Mouse (Mus musculus): Measurements from ENCODE around the gene Mrc1.
"Not testable (repeated sequence)": the region's sequence is repeated elsewhere in the genome, so short reads cannot be mapped to it uniquely, and the experiment has no call there.

The Mrc1 gene

DNA sequence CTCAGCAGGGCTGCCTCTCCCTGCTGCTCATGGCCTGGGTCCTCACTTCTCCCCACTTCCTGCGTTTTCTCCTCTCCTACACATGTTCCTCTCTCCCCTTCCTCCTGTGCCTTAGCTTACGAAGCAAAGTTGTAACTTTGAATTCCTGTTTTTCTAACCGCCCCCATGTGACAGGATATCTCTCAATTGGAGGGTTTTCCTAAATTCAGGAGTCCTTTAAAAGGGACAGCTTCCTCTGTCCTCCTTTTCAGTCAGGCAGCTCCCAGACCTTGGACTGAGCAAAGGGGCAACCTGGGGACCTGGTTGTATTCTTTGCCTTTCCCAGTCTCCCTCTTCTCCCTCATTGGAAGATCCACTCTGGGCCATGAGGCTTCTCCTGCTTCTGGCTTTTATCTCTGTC, at the start of gene Mrc1:
Gene Mrc1 (plus strand): TSS at position 244 of the 400 bp plus-strand sequence.
- CTCF ChIA-PET, result no interaction called here

DNA sequence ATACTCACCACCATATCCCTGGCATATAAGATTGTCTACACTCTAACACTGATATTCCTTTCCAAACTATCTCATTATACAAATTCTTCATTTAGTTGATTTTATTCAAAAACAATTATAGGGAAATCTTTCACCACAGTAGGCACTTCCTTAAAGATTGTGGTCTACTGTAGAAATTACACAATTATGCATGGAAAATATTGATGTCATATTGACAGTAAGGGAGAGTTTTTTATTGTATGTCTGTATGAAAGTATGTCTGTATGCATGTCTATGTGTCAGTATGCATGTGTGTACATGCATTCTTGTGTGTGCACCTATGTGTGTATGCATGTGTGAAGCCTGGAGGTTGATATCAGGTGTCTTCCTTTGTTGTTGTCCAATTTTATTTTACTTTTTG, 44.8 kb upstream of the Mrc1 start:
- CTCF ChIA-PET, result no interaction called here

DNA sequence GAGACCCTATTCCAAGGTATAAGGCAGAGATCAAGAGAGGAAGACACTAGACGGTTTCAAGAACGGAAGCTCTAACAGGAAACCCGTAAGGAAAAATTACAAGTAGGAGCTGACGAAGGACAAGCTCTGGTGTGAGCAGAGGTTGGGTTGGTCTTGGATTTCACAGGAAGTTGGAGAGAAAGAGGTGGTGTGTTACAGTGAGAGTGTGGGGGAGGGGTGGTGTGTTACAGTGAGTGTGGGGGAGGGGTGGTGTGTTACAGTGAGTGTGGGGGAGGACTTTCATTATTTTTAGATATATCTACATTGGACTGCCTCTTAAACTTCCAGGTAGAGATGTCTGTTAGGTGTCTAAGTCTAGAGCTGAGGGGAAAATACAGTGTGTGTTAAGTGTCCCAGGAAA, 38.5 kb upstream of the Mrc1 start:
- CTCF ChIA-PET, result no interaction called here

DNA sequence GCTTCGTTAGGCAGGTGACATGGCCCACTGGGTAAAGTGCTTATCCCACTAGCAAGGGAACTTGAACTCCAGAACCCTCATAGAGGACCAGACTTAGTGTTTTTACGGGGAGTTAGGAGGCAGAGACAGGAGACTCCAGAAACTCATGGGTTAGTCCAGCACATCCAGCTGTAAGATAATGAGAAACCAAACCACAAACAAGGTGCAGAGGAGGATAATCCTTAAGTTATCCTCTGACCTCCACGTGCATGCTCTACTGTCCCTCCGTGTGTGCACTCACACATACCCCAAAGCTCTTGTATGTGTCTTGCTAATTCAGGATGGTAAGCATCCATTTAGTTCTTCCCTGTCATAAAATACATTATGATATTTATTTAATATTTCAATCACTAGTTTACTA, 37.6 kb upstream of the Mrc1 start:
- CTCF ChIA-PET, result no interaction called here

DNA sequence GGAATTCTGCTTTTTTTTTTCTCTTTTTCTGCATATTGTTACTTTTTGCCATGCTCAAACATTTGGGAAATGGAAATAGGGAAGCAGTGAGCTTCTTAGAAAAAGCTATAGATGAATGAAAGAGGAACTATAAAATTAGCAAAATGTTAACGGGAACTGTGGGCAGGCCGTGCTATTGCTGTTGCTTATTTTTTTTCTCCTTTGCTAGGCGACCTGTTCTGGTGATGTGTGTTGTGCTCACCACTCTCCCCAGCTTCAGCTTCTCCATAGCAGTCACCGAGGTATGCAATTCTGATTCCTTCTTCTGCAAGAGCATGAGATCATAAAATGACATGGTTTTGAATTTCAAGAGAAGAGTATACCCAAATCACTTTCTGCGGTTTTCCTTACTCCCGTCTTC, 37.1 kb upstream of the Mrc1 start:
- CTCF ChIA-PET, result no interaction called here

DNA sequence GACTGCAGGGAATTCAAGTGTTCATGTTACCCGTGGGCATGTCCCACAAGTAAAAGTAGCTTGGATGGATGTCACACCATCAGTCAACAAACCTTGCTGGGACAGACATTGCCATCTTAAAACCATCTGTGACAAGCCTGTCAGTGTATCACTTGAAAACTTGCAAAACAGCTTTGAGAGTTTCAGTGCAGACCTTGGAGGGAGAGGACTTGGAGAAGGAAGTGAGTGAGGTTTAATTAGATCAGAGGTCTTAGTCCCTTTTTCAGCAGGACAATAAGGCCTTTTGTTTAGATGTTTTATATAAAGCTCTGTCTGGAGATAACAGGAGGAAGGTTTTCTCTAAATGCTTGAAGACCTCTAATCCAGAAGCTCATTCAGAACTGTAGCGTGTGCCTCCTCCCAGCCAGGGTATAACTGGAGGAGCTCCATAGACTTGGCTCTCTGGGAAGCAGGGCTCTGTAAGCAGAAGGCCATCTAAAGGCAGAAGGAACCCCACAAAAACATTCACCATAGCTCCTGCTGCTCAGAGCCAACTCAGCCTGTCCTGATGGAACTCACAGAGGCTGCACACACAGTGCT, 30.8 kb upstream of the Mrc1 start:
- CTCF ChIA-PET, result not testable (repeated sequence)

DNA sequence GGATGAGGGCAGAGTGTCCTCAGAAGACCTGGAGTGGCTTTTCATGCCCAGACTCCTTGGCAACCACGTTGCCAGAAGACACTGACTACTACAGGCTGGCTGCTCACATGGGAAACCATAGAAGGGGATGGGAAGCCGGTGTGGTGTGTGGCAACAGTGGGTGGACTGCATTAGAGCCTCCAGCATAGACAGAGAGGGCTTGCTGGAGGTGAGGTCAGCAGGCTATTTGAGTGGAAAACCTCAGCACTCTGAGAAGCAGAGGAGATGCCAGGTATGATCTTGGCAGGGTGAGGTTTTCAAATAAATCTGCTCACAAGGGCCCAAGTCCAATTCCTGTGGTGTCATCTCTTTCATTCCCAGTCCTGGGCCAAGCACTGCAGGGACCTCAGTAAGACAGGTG, 29.6 kb upstream of the Mrc1 start:
- CTCF ChIA-PET, result no interaction called here

DNA sequence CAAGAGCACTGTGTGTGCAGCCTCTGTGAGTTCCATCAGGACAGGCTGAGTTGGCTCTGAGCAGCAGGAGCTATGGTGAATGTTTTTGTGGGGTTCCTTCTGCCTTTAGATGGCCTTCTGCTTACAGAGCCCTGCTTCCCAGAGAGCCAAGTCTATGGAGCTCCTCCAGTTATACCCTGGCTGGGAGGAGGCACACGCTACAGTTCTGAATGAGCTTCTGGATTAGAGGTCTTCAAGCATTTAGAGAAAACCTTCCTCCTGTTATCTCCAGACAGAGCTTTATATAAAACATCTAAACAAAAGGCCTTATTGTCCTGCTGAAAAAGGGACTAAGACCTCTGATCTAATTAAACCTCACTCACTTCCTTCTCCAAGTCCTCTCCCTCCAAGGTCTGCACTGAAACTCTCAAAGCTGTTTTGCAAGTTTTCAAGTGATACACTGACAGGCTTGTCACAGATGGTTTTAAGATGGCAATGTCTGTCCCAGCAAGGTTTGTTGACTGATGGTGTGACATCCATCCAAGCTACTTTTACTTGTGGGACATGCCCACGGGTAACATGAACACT, 28.2 kb upstream of the Mrc1 start:
- CTCF ChIA-PET, result not testable (repeated sequence)

DNA sequence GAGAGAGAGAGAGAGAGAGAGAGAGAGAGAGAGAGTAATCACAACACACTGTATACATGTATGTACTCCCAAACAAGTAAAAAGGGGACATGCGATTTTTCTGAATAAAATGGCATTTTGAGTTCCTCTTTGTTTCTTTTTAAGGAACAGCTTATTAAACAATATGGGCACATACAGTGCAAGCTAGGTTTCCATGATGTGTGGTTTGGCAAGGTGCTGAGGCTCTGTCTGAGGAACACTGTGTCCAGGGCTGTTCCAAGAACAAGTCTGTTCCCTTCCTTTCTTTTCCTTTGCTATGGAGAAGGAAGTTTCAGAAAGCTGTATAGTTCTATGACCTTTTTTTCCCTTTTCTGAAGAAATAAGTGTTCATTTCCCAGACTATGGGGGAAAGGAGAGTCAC, 24.9 kb upstream of the Mrc1 start:
- CTCF ChIA-PET, result no interaction called here

DNA sequence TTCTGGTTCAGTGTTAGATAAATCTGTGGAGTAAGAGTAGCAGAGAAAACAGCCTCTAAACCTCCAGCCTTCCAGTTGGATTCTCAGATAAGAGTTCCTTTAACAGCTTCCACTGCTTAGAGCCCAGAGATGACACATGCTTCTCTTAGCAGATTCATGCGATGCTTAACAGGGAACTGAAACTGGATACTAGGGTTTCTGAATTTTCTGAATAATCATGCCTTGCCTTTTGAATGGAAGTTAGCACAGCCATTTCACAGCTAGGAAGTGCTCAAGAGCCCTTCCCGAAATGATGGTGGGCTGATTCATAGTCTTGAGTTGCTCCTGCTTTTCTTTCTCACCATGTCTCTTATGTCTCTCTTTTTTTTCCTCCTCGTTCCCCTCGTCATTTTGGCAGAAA, 22.4 kb upstream of the Mrc1 start:
- CTCF ChIA-PET, result no interaction called here

DNA sequence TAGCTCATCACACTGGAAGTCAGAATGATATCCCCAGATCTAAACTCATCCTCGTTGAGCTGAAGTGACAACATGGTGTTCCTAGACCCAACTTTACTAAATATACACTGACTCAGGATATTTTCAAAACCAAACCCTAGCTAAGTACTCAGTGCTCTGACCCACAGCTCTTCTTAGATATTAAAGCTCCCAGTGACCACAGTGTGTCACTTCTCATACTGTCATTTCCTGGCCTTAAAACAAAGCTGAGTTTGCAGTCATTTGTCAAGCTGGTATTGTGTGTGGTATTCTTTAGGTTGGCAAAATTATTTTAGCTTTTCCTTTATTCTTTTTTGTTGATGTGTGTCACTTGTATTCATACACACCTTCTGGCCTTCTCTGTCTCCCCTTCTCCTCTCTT, 18.5 kb upstream of the Mrc1 start:
- CTCF ChIA-PET, result no interaction called here

DNA sequence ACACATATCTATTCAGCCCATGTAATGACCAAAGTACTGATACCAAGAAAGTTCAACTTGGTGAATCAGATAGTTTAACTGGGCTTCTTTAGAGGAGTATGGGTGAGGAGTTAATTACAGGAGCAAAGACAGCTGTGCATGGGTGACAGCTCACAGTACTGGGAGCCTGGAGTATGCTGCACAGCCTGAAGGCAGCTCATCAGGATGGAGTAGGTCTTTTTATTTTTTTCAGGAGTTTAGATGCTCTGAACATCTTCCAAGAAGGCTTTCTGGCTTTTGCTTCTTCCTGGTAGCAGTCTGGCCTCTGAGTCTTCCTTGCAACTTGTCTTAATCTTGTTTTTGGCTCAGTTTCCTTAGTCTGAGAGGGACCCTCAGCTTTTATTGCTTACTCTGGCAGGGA, 17.6 kb upstream of the Mrc1 start:
- CTCF ChIA-PET, result no interaction called here

DNA sequence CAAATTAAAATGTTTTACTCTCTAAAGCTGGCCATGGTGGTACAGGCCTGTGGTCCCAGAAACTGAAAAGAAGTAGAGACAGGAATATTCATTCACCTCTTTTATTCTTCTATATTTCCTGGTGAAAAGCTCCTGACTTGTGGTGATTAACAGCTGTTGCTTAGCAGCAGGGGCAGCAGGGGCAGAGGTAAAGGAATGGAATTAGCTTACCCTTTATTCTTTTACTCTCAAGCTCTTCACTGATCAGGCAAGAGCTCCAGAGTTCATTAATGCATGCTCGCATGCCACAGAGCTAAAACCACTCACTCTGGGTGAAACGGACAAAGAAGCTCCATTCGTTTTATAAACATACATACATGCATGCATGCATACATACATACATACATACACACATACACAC, 14.4 kb upstream of the Mrc1 start:
- CTCF ChIA-PET, result no interaction called here

DNA sequence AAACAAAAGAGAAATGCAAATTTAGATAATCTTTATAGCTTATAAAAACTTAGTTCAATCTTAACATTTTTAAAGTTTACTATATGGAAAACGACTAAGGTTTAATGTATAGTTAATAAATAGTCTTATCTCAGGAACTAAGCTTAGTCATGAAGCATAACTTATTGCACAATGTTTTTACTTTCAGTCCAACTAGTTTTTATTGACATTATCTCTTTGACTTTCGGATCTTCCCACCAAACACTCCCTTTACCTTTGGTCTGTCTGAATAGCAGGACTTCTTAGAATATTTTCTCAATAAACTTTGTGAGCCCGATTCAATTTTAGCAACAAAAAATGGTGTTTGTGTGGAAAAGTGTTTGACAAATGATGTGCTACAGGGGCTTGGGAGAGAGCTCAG, 12.5 kb upstream of the Mrc1 start:
- CTCF ChIA-PET, result no interaction called here

DNA sequence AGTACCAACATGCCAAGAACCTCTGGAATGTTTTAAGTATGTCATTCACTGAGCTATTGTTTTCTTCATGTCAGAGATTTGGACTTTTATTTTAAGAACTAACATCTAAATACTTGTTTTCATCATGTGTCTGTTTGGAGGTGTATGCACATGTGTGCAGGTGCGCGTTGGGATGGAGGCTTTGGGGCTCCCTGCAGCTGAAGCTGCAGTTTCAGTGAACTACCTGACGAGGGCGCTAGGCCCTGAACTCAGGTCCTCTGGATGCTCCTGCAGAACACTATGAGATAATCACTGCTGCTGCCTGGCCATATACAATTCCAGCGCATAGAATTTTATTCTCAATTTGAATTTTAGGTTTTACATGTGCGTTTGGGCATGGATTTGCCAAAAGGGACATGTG, 11.1 kb upstream of the Mrc1 start:
- CTCF ChIA-PET, result no interaction called here

DNA sequence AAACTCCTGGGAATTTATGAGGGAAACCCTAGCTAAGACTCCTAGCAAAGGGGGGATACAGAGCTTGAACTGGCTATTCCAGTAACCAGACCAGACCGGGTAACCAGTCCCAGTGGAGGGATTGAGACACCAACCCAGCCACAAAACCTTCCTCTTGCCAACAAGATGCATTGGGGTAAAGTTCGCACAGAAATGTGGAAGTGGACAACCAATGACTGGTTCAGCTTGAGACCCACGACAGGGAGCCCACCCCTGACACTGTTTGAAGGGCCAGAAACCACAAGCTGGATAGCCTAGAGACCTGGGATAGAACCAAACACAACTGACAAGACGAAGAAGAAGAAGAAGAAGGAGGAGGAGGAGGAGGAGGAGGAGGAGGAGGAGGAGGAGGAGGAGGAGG, 4.8 kb upstream of the Mrc1 start:
- CTCF ChIA-PET, result no interaction called here

DNA sequence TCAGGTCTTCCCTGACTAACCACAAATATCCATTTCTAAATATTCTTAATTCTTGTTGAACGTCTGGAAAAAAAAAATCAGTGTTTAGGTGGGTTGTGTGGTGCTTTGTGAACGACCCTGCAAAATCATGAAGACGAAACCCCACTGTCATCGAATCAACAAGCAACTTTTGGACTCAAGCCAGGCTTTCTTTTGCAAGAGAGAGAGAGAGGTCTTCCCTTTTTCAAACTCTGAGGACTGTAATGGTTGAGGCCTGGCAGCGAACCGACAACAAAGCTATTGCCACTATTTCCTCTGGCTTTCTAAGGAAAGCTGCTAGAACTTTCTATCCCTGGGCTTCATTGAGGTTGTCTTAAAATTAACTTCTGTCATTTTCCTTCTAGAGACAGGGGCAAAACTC, 697 bp upstream of the Mrc1 start:
- CTCF ChIA-PET, result no interaction called here

DNA sequence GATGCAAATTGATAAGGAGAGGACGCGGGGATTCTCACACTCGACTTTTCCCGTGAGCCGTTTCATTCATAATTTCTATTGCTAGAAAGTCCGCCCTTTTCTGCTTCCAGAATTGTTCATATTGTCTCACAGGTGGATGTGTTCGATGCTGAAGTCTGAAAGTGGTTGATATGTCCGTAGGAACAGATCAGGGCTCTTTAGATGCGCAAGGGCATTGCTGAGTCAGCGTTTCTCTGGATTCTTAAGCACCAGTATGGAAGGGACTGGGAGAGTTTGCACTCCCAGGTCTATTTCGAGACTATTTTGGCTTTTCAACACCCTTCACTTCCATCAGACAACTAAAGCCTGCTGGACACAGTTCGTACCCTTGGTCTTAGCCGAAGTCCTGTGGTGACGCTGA, 787 bp downstream of the Mrc1 start:
- CTCF ChIA-PET, result no interaction called here

DNA sequence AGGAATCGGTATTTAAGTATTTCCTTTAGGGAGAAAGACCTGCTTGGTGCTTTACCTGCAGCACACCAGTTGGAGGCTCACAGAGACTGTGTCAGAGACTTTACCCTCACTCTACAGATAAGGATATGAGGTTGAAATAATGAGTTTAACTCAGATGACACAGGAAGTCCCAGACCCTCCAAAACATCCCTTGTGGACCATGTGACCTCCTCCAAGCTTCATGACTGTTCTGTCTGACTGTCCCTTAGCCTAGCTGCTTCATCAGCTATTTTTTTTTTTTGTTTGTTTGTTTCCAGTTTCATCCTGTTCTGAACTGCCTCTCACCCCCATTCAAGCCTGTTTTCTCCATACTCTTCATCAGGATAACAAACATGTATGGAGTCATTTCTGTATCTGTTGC, 3.7 kb downstream of the Mrc1 start:
- CTCF ChIA-PET, result no interaction called here

DNA sequence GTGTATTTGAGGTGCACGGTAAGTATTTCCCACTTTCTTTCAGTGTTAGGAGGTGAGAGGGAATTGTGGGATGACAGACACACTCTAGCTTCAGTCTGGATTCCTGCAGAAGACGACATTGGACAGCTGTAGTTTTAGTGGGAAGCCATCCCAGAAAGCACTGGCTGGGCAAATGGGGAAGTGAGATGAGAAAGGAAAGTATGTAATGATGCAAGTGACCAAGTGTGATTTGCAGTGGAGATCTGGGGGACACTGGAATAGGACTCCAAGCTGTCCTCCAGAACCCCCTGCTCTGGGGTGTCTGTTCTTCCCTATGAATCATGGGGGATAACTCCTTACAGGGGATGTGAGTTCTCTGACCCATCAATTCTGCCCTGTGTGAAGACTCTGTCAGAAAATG, 4.8 kb downstream of the Mrc1 start:
- CTCF ChIA-PET, result no interaction called here

DNA sequence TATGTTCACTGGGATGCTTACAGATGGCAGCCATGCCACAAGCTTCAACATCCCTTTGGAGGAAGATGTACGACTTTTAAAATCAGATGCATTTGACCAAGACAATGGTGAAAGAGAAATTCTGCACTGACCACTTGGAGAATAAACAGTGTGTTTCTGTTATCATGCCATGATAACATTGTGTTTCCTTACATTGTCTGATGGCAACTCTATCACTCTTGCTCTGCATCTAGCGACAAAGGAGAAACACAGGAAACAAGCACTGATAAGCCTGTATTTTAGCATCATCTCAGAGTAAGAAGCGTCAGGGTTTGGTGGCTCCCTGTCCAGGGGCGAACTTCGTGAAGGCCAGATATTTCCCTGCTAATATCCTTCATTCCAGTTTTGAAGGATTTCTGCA, 6.1 kb downstream of the Mrc1 start:
- CTCF ChIA-PET, result no interaction called here

DNA sequence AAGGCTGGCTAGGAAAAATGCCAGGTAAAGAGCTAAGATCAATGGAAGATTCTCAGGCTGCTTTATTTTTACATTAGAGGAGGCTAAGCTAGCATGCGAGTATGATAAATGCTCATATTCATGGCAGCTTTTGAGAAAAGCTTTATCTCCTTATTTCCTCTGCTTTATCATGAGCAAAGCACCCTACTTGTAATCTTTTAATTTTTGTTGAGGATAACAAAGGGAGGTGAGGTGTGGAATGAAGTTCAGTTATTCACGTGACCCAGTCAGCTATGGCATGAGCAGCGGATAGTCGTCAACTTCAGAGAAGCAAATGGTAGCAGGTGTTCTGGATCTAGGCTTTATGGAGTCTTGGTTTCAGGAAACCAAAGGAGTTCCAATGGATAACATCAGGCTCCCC, 7.7 kb downstream of the Mrc1 start:
- CTCF ChIA-PET, result no interaction called here

DNA sequence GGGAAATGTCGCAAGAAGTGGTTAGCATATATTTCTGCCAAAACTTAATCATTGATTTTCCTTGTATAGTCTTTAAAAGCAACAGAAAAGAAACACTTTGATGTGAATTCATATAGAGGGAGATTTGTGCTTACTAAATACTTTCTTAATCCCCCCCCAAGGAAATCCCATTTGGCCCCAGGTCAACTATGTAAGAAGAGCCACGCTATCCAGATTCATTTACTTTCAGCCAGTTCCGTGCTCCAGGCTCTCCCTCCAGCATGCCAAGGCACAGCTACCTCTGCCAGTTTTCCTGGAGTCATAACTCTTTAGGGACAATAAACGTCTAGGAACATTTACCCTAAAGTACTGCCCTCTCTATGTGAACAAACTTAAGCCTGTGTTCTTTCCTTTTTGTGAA, 8.5 kb downstream of the Mrc1 start:
- CTCF ChIA-PET, result no interaction called here

DNA sequence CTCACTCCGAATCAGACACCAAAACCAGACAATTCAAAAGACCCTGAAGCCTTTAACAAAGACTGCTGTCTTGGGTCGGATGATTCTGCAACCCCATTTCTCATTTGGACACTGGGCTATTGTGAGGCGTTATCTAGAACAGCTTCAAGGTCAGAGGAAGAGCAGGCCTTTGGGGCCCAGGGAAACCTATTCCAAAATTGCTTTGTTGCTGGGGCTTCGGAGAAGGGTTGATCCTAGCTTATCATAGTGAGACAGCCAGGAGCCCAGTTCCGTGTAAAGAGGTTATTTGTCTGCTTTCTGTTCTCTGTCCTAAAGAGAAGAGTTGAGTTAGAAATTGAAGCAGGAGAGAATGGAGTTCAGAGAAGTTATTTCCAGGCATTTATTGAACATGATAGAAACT, 10.0 kb downstream of the Mrc1 start:
- CTCF ChIA-PET, result no interaction called here

DNA sequence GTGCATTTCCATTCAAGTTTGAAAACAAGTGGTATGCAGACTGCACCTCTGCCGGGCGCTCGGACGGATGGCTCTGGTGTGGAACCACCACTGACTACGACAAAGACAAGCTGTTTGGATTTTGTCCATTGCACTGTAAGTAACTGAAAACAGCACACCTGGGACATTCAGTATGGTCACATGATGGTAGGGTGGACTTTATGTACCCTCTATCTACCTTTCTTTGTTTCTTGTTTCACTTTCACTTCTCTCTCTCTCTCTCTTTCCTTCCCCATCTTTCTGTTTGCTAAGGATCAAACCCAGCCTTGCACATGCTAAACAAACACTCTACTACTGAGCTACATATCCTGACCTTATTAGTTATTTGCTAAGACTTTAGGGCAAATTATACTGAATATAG, 15.0 kb downstream of the Mrc1 start:
- CTCF ChIA-PET, result no interaction called here

All from spleen, embryonic (tissue).